Mouse (Mus musculus): ENCODE results near the gene Sumf1.
A peak's percentile ranks its signal among the peaks of the same experiment; 100 is the strongest.

Gene Sumf1

GRCm38 (mm10) chr6:108184847-108185684, at the start of gene Sumf1:
Gene Sumf1, minus strand, starts transcription at chr6:108185582.
- DNase-seq = peak; percentile 86

- DNase-seq = no peak
Measured at GRCm38 (mm10) chr6:108234536-108234935, 49.2 kb upstream of the Sumf1 start.

GRCm38 (mm10) chr6:108233070-108233469, 47.7 kb upstream of the Sumf1 start:
- DNase-seq = no peak

- no peak for DNase-seq
Measured at GRCm38 (mm10) chr6:108231892-108232710, 46.7 kb upstream of the Sumf1 start.

- DNase-seq = no peak
Measured at GRCm38 (mm10) chr6:108230608-108231007, 45.2 kb upstream of the Sumf1 start.

- no peak for DNase-seq
Measured at GRCm38 (mm10) chr6:108228601-108229000, 43.2 kb upstream of the Sumf1 start.

- no peak for DNase-seq
Measured at GRCm38 (mm10) chr6:108228048-108228447, 42.7 kb upstream of the Sumf1 start.

- DNase-seq = no peak
Measured at GRCm38 (mm10) chr6:108227461-108227860, 42.1 kb upstream of the Sumf1 start.

- no peak for DNase-seq
Measured at GRCm38 (mm10) chr6:108226230-108226629, 40.8 kb upstream of the Sumf1 start.

- no peak for DNase-seq
Measured at GRCm38 (mm10) chr6:108225027-108225426, 39.6 kb upstream of the Sumf1 start.

- no peak for DNase-seq
Measured at GRCm38 (mm10) chr6:108224361-108224760, 39.0 kb upstream of the Sumf1 start.

GRCm38 (mm10) chr6:108222875-108223274, 37.5 kb upstream of the Sumf1 start:
- DNase-seq = no peak

- no peak for DNase-seq
Measured at GRCm38 (mm10) chr6:108222435-108222834, 37.1 kb upstream of the Sumf1 start.

- no peak for DNase-seq
Measured at GRCm38 (mm10) chr6:108217987-108218386, 32.6 kb upstream of the Sumf1 start.

GRCm38 (mm10) chr6:108216832-108217231, 31.4 kb upstream of the Sumf1 start:
- no peak for DNase-seq

GRCm38 (mm10) chr6:108216091-108216490, 30.7 kb upstream of the Sumf1 start:
- DNase-seq = no peak

- DNase-seq = no peak
Measured at GRCm38 (mm10) chr6:108214294-108214925, 29.0 kb upstream of the Sumf1 start.

- DNase-seq = peak; percentile 15
Measured at GRCm38 (mm10) chr6:108213481-108214293, 28.3 kb upstream of the Sumf1 start.

- DNase-seq = peak; percentile 96
Measured at GRCm38 (mm10) chr6:108212881-108213295, 27.5 kb upstream of the Sumf1 start, which contains the start of gene Itpr1. Gene Itpr1, plus strand, starts transcription at chr6:108213096.

GRCm38 (mm10) chr6:108211896-108212880, 26.8 kb upstream of the Sumf1 start:
- DNase-seq = peak; percentile 37
